Mouse (Mus musculus) v-Abl transformed pro-B cells (cell line): ENCODE data around the gene Plppr4.

Experiments
- in situ Hi-C, 2 experiments: fragments of 400-800 bp; cut with MboI; formaldehyde crosslinking; loops; one replicate each; pipeline ENCODE4 v1.15.1; 2025; ENCODE audit not compliant: unreplicated experiment in 2 of 2

Plppr4 gene

GRCm38 (mm10) chr3:117297735-117298134, 62.9 kb downstream of the Plppr4 start:
- in situ Hi-C loops: no loop called here

GRCm38 (mm10) chr3:117294308-117294925, 66.3 kb downstream of the Plppr4 start:
- in situ Hi-C loops: no loop called here
